Mouse (Mus musculus): ENCODE measurements around the gene Eif2ak1.

Eif2ak1 gene

DNA sequence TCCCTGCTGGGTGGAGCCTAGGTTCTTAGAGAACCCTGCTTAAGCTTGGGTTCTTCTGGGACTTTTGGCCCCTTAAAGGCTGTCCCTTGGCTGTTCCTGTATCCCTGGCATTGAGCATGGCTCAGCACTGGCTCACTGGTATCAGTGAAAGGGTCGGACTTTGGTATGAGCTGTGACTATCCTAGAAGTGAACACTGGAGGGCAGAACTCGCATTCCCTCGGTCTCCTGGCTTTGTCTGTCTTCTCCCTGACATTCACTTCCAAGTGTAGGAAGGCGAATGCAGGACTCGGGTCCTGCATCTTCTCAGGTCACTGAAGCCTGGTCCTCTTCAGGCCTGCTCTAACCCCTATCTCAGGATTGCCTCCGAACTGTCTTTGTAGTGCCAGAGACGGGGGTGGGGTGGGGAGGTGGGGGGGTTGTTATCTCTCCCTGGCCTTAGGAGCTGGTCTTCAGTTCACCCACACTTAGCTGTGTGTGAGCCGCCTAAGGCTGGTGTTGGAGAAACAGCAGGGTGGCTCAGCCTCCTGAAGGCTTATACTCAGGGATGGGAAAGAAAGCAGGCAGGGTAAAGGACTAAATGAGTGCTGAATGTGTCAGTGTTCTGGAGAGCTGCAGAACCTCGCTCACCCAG, 74.8 kb downstream of the Eif2ak1 start:
- in situ Hi-C loops (cut with MboI; ENCODE audit: low pct_unique_long_range_greater_than_20kb in 1 of 2, low sequenced_read_pairs in 2 of 2, unreplicated experiment in 1 of 2), result no loop called here

DNA sequence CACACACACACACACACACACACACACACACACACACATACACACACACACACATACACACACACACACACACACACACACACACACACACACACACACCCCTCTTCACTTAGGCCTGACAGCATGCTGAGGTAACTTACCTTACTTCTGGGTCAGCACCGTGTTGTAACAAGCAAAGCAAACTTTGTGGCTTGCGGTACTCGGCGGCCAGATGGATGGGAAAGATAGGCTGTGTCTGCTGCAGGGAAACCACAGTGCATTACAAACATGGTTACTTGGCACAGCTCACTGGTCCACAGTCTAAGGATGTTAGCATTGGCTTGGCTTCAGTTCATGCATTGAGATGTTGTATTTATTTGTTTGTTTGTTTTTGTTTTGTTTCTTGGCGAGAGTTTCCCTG, 75.8 kb downstream of the Eif2ak1 start:
- in situ Hi-C loops (cut with MboI; ENCODE audit: low pct_unique_long_range_greater_than_20kb in 1 of 2, low sequenced_read_pairs in 2 of 2, unreplicated experiment in 1 of 2), result no loop called here

DNA sequence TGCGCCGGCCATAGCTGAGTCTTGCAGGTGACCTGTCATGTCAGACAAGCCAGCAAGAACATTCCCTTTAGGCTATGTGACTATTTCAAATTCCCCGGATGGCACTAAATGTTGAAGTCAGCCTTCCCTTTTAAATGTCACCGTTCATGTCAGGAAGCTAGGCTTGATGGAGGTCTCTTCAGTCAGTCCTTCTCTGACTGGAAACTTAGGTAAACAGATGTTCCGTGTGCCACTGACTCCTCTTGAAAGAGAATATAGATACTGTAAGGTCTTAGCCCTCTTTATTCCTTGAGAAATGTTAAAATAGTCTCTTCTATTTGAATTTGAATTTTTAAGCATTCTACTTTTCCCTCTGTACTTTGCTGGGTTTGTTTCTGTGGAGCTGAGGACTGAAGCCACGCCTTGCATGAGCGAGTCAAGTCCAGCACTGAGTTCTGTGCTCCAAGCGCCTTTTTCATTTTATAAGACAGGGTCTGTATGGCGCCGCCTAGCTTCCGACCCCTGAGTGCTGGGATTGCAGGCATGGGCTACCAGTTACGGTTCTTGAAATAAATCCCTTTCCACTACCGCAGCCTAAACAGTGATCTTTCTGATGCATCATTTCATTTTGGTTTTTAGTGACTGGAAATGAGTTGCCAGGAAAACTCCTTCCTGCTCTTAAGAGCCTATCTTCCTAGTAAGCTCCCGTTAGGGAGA, 80.2 kb downstream of the Eif2ak1 start, which contains the start of gene Ankrd61:
Gene Ankrd61, minus strand, starts transcription at position 51 of the 696 bp plus-strand sequence.
- in situ Hi-C loops (cut with MboI; ENCODE audit: low pct_unique_long_range_greater_than_20kb in 1 of 2, low sequenced_read_pairs in 2 of 2, unreplicated experiment in 1 of 2), result no loop called here

DNA sequence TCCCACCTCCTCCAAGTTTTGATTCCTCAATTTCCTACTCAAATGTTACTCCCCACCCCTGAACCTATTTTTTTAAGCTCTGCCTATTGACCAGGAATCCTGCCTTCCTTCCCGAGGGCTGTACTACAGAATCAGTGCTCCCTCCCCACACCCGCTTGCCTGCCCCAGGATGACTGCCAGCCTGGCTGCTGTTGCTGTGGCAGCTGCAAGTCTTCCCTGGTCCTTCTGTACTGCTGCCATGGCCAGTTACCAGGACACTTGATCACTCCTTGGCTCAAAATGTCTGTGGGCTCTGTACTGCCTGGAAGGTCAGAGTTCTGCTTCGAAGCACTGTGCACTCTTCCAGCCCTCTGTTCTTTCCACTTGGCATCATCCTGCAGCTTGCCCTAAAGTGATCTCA, 84.5 kb downstream of the Eif2ak1 start:
- in situ Hi-C loops (cut with MboI; ENCODE audit: low pct_unique_long_range_greater_than_20kb in 1 of 2, low sequenced_read_pairs in 2 of 2, unreplicated experiment in 1 of 2), result no loop called here

DNA sequence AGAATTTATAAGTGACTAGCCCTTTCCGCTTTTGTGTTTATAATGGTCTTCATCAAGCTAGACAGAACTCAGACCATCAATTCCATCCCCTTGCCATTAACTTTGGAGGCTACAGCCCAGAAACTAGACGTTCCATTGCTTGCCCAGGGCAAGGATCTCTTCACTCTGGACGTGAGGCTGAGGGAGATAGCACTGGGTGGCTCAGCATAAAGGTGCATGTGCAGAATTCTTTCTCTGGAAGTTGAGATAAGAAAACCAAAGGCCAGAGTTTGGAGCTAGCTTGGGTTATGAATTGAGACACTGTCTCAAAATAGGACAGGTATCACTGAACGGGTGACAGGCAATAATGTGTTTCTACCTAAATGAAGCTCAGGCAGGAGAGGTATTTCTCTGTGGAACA, 86.2 kb downstream of the Eif2ak1 start:
- in situ Hi-C loops (cut with MboI; ENCODE audit: low pct_unique_long_range_greater_than_20kb in 1 of 2, low sequenced_read_pairs in 2 of 2, unreplicated experiment in 1 of 2), result no loop called here

DNA sequence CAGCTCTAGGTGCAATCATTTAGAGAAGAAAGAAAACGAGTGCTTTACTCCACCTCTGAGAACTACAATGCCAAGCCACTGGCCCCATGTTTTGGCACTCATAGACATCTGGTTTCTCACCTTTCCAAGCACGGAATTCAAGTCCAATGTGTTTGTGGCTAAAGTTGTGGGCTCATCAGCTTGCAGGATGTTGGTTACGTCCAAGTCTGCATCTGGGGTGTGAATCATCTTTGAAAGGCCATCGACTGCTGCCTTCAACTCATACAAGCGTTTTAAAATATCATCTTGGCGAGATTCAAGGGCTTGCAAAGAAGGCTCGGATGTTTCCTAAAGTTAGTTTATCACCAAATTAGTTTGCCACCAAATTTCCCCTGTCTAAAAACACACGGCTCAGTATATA, 88.8 kb downstream of the Eif2ak1 start:
- in situ Hi-C loops (cut with MboI; ENCODE audit: low pct_unique_long_range_greater_than_20kb in 1 of 2, low sequenced_read_pairs in 2 of 2, unreplicated experiment in 1 of 2), result no loop called here

DNA sequence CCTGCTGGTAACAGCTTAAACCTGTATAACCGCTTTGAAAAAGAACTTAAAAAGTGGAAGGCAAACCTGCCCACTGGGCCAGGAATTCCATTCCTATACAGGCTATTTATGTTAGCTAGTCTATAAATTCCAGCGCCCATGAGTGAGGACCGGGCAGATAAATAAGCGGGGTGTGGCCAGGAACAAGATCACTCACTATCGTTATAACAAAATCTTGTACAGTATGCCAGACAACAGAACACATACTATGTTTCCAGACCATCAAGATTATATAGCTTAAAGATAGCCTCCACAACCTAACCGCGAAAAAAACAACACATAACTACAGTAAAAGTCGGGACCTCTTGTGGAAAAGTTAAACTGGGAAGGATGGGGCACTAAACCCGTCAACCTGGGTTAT, 91.3 kb downstream of the Eif2ak1 start:
- in situ Hi-C loops (cut with MboI; ENCODE audit: low pct_unique_long_range_greater_than_20kb in 1 of 2, low sequenced_read_pairs in 2 of 2, unreplicated experiment in 1 of 2), result no loop called here

DNA sequence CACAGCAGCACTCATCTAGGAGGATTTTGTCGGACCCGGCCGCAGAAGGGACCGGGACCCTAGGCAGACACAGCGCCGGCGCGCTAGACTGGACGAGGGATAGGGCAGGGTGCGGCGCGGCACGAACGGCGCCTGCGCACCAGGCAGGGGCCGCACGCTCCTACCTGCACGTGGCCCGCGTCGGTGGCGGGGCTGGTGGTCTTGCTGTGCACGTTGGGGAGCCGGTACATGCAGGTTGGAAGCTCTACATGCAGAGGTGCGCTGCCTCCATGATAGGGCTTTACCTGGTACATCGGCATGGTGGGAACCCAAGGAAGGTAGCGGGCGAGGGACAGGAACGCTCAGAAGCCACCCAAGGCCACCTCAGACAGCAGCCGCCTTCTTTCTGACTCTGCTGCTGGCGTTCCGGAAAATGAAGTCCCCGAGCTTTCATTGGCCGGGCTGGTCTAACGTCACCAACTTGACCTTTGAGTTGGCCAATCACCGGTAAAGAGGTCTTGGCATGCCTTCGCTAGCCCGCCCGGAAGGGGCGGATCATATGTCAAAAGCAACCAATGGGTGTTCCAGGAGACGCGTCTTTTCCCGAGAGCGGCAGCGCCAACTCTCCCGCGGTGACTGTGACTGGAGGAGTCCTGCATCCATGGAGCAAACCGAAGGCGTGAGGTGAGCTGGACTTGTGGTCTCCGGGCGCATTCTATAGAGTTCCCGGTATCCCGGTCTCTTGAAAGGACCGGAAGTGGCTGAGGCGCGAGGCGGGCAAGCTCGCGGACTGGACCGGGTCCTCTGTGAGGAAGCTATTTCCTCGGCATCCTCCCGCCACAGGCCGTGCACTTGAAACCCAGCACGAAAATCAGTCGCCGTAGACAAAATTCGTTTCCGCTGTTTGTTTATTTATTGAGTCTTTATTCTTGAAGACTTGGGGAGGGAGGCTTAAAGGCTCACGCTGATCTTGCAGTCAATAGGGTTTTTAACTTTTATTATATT, 92.1 kb downstream of the Eif2ak1 start, which contains the start of the genes Aimp2 and Pms2:
Gene Aimp2, minus strand, starts transcription at position 431 of the 984 bp plus-strand sequence.
Gene Pms2, plus strand, starts transcription at position 548 of the 984 bp plus-strand sequence.
- in situ Hi-C loops (cut with MboI; ENCODE audit: low pct_unique_long_range_greater_than_20kb in 1 of 2, low sequenced_read_pairs in 2 of 2, unreplicated experiment in 1 of 2), result no loop called here

DNA sequence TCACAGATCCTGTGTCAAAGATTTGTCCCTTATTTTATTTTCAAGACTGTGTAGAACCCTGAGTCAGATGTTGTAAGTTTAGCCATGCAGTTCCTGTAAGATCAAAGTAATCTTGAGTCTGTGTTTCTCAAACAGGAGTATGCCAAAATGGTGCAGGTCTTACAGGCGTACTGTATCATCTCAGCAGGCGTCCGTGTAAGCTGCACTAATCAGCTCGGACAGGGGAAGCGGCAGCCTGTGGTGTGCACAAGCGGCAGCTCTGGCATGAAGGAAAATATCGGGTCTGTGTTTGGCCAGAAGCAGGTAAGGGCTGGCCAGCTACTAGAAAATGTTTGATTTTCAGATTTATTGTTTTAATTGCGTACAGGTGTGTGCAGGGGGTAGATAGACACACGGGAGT, 98.6 kb downstream of the Eif2ak1 start:
- in situ Hi-C loops (cut with MboI; ENCODE audit: low pct_unique_long_range_greater_than_20kb in 1 of 2, low sequenced_read_pairs in 2 of 2, unreplicated experiment in 1 of 2), result no loop called here

DNA sequence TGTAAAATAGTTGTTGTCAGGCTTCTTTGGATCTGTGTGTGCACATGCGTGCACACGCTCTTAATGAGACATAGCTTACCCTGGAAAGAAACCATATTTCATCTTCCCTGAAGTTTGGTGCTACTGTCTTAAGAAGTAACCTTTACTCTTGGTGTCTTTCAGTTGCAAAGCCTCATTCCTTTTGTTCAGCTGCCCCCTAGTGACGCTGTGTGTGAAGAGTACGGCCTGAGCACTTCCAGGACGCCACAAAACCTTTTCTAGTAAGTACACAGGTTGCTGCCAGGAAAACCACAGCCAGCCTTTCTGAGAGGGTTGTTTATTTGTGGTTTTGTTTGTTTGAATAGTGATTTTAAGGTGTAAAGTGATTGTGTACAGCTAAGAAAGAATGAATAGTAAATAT, 99.8 kb downstream of the Eif2ak1 start:
- in situ Hi-C loops (cut with MboI; ENCODE audit: low pct_unique_long_range_greater_than_20kb in 1 of 2, low sequenced_read_pairs in 2 of 2, unreplicated experiment in 1 of 2), result no loop called here

DNA sequence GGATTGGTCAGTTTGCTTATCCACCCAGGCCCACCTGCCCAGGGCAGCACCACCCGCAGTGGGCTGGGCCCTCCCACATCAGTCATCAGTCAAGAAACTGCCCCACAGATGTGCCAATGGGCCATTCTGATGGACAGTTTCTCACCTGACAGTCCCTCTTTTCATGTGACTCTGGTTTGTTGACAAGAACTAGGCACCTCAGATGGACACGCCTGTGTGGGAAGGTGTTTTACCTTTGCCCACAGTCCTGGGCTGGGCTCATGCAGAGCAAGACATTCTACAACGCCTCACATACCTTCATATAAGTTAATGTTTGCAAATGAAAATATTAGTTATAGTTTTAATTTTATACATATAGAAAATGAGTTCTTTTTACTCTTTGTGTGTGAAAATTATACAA, 100.5 kb downstream of the Eif2ak1 start:
- in situ Hi-C loops (cut with MboI; ENCODE audit: low pct_unique_long_range_greater_than_20kb in 1 of 2, low sequenced_read_pairs in 2 of 2, unreplicated experiment in 1 of 2), result no loop called here

DNA sequence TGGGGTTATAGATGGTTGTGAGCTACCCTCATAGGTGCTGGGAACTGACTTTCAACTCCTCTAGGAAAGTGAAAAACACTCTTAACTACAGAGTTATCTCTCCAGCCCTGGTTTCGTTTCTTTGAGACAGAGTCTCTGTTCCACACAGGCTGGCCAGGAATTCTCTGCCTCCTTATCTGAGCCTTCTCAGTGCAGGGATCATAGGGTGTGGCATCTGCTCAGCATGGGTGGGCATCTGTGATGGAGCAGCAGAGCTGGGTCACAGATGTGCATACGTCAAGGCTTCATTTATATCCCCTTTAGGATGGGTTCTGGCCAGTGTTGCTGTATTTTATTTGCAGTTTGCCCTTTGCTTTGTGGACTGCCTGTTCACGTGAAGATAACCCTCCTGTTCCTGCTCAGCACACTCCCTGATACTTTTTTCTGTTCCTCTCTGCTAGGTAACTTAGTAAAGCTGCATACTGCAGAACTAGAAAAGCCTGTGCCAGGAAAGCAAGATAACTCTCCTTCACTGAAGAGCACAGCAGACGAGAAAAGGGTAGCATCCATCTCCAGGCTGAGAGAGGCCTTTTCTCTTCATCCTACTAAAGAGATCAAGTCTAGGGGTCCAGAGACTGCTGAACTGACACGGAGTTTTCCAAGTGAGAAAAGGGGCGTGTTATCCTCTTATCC, 107.3 kb downstream of the Eif2ak1 start:
- in situ Hi-C loops (cut with MboI; ENCODE audit: low pct_unique_long_range_greater_than_20kb in 1 of 2, low sequenced_read_pairs in 2 of 2, unreplicated experiment in 1 of 2), result no loop called here

DNA sequence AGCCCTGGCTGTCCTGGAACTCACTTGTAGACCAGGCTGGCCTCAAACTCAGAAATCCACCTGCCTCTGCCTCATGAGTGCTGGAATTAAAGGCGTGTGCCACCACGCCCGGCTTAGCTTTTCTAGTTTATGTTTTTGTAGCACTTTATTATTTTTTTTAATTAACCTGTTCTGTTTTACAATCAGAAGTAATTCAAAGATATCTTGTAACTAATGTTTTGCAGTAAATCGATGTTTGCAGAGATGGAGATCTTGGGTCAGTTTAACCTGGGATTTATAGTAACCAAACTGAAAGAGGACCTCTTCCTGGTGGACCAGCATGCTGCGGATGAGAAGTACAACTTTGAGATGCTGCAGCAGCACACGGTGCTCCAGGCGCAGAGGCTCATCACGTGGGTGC, 110.3 kb downstream of the Eif2ak1 start, which contains the start of gene Gm42421:
Gene Gm42421, plus strand, starts transcription at position 301 of the 400 bp plus-strand sequence.
- in situ Hi-C loops (cut with MboI; ENCODE audit: low pct_unique_long_range_greater_than_20kb in 1 of 2, low sequenced_read_pairs in 2 of 2, unreplicated experiment in 1 of 2), result no loop called here

DNA sequence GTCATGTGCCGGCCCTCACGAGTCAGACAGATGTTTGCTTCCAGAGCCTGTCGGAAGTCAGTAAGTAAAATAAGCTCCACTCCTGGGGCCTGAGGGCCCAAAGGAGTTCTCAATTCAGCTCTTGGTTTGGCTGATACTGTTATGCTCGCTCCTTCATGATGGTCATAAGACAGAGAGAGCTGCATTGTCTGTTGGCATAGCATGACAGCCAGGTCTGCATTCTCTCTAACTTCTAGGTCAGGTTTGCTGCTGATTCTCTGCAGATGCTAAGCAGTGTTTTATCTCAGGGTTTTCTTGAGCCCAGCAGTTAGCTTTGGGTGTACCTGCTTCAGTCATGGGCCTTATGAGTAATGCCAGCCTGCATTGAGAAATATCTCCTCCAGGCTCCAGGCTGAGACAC, 111.7 kb downstream of the Eif2ak1 start:
- in situ Hi-C loops (cut with MboI; ENCODE audit: low pct_unique_long_range_greater_than_20kb in 1 of 2, low sequenced_read_pairs in 2 of 2, unreplicated experiment in 1 of 2), result no loop called here

DNA sequence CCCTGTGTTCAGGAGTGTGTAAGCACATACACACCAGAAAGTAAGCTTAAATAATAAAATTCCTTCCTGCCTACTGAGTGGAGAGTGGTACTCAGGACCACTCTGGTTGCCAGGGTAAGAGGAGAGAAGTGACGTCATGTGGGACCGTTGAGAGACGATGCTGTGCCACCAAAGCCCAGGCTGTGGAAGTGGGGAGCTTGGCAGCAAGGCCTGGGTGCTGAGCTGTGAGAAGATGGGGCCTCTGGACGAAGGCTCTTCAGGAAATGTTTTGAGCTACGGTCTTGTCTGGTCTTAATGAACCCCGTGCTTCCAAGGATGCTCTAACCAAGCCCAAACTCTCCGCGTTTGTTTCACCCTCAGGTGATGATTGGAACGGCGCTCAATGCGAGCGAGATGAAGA, 113.1 kb downstream of the Eif2ak1 start:
- in situ Hi-C loops (cut with MboI; ENCODE audit: low pct_unique_long_range_greater_than_20kb in 1 of 2, low sequenced_read_pairs in 2 of 2, unreplicated experiment in 1 of 2), result no loop called here

DNA sequence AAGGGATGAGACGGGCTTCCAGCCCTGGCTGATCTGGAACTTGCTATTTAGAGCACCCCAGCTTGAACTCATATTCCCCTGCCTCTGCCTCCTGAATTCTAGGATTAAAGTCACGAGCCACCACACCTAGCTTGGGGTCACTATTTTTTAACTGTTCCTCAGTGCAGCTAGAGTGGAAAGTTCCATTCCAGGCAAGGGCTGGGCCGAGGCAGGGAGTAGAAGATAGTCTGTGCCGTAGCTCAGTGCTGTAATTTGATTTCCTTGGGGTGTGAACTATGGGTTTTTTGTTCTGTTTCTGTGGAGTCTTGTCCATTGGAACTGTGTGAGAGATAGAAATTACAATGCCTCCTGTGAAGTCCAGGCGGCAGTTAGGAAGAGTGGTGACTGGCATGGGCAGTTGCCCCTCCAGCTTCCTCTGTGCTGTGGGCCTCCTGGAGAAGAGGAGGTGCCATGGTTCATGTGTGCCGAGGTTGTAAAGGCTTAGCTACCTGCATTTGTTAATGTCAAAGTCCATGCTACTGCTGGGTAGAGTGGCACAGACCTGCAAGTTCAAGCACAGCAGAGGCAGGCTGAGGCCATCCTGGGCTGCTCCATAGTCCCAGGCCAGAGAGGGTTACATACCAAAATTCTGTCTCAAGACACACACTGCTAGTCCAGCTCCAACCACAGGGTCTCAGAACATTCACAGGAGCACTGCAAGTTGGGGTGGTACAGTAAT, 114.4 kb downstream of the Eif2ak1 start:
- in situ Hi-C loops (cut with MboI; ENCODE audit: low pct_unique_long_range_greater_than_20kb in 1 of 2, low sequenced_read_pairs in 2 of 2, unreplicated experiment in 1 of 2), result no loop called here

DNA sequence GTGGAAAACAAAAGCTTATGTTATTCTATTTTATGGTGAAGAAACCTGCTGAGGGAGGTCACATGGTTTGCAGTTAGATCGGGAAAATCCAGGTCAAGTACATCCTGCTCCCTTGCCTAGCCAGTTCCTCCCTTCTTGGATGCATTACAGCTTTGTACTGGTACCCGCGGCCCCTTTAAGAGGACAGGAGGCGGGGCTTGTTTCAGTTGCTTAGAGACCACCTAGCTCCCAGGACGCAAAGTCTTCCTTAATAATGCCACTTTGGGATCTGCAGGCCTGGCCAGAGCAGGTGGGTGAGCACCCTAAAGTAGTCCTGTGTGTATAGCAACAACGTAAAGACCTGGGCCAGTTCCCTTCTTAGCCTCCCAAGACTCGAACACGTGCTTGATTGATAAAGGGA, 115.2 kb downstream of the Eif2ak1 start, which contains the start of gene Rsph10b:
Gene Rsph10b, plus strand, starts transcription at position 205 of the 400 bp plus-strand sequence.
- in situ Hi-C loops (cut with MboI; ENCODE audit: low pct_unique_long_range_greater_than_20kb in 1 of 2, low sequenced_read_pairs in 2 of 2, unreplicated experiment in 1 of 2), result no loop called here

DNA sequence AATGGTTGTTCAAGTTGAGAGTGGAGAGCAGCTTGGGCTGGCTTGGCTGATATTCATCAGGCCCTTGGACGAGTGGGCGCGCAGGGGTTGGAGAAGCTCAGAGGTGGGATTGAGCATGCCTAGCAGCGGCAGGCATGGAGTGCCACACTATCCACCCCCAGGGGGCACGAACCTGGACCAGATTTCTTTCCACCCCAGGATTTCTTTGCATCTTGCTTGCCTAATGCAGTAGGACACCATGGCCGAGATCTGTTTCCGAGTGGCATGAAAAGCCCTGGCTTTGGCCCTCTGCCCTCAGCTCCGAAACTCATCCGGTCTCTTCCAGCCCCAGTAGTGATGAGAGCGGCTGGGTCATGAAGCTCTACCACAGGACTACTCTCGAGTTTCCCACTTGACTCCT, 115.8 kb downstream of the Eif2ak1 start:
- in situ Hi-C loops (cut with MboI; ENCODE audit: low pct_unique_long_range_greater_than_20kb in 1 of 2, low sequenced_read_pairs in 2 of 2, unreplicated experiment in 1 of 2), result no loop called here
